Mouse (Mus musculus): ENCODE results near the gene Med26.
A peak's percentile ranks its signal among the peaks of the same experiment; 100 is the strongest.

The Med26 gene

GRCm38 (mm10) chr8:72547802-72548643 lies at the start of gene Med26:
Gene Med26, minus strand, starts transcription at chr8:72548270.
- peak; percentile 92 to 97 for DNase-seq (ENCODE audit: low spot score in 2 of 2)

GRCm38 (mm10) chr8:72590198-72590597 lies 42.1 kb upstream of the Med26 start:
- DNase-seq (ENCODE audit: low spot score in 2 of 2) = peak in 1 of 2 experiments; percentile 66

DNA sequence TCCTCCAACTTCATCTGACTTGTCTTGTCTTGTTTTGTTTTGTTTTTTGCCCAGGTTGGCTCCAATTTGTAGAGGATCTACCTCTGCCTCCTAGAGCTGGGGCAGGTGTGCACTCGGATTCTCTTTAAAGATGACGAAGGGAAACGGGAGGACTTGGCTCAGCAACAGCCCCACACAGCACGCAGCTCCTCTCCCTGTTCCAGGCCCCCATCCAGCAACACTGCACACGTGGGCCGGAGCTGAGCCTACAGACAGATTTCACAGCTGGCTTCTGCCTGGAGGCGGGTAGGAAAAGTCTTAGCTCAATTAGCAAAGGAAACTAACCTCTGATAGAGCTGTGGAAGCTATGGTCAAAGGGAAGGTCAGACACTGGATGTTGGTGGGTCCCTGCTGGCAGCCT lies 41.2 kb upstream of the Med26 start:
- no peak for DNase-seq (ENCODE audit: low spot score in 2 of 2)

- no peak for DNase-seq (ENCODE audit: low spot score in 2 of 2)
These were observed 40.8 kb upstream of the Med26 start for GRCm38 (mm10) chr8:72588865-72589264.

- DNase-seq (ENCODE audit: low spot score in 2 of 2) = no peak
These were observed 39.7 kb upstream of the Med26 start for GRCm38 (mm10) chr8:72587806-72588205.

- no peak for DNase-seq (ENCODE audit: low spot score in 2 of 2)
These were observed 36.3 kb upstream of the Med26 start for GRCm38 (mm10) chr8:72584390-72584789.

- peak; percentile 34 to 73 for DNase-seq (ENCODE audit: low spot score in 2 of 2)
These were observed 35.1 kb upstream of the Med26 start for GRCm38 (mm10) chr8:72583056-72583771.

DNA sequence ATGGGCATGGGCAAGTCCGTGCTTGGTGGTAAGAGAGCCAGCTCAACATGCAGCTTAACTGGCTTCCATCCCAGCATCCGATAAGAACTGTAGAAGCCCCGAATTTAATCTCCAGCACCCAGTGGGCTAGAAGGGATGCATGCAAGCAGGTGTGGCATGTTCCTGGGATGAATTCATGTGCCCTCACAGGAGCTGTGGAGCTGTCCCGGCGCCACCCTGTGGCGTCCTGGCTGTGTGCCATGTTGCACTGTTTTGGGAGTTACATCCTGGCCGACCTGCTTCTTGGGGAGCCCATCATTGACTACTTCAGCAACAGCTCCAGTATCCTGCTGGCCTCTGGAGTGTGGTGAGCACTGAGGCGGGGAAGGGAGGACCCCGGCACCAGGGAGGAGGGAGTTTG lies 31.3 kb upstream of the Med26 start:
- no peak for DNase-seq (ENCODE audit: low spot score in 2 of 2)

DNA sequence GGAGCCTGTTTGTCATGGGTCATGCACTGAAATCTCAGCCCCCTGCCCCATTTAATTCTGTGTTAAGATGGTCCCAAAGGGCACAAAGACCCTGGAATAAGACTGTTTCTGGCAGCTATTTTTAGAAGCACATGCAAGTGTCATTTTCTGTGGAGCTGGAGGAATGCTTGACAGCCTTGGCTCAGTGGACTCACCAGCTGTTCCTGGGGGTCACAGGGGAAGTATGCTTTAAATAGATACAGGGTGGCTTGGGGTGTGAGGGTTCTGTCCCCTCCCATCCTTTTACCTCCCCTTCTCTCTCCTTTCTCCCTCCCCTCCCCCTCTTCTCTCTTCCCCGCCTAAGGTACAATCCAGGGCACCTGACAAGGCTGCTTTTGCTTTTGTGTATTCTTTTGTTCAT lies 29.9 kb upstream of the Med26 start:
- DNase-seq (ENCODE audit: low spot score in 2 of 2) = no peak

DNA sequence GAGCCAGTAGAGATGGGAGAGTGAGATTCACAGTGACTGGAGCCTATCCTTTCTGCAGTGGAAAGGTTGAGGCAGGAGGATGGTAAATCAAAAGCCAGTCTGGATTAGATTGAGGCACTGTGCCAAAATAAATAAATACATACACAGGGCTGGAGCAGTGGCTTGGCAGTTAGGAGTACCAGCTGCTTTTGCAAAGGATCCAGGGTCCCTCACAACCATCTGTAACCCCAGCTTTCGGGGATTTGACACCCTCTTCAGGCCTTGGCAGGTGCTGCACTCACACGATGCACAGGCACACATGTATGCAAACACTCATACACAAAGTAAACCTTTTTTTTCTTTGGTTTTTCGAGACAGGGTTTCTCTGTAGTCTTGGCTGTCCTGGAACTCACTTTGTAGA lies 29.2 kb upstream of the Med26 start:
- DNase-seq (ENCODE audit: low spot score in 2 of 2) = no peak

GRCm38 (mm10) chr8:72575915-72576314 lies 27.8 kb upstream of the Med26 start:
- no peak for DNase-seq (ENCODE audit: low spot score in 2 of 2)

DNA sequence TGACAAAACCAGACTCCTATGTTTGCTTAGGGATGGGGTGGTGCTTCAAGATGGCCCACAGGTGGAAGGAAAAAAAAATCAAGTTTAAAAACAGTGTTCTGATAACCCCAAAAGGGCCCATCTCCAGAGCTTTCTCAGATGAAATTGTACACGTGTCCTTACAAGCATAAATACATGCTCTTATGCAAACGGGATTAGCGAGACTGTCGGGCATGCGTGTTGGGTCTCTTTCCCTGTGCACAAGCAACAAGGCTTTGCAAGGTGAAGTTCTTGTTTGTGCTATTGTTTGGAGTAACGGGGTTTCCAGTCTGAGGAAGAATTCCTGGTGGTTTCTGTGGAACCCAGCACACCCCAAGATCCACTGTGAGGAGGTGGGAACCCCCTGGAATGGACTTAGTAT lies 25.4 kb upstream of the Med26 start:
- no peak for DNase-seq (ENCODE audit: low spot score in 2 of 2)

DNA sequence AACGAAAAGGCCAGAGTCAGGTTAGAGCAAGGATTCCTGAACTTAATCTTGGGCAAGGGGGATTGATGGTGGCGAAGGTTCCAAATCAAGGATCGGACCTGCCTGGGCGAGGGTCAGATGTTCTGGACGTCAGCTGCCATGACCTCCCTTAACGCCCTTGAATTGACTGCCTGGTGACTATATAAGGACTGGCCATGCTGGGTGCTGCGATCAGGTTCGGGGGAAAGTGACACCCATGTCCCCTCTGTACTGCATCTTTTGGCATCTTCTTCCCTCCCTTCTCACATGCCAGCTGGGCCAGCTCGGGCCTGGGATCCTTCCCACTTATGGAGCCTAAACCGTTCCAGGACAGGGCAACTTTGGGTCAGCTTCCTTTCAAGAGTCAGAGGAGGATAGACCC lies 24.4 kb upstream of the Med26 start:
- DNase-seq (ENCODE audit: low spot score in 2 of 2) = no peak

GRCm38 (mm10) chr8:72571611-72572473 lies 23.8 kb upstream of the Med26 start, which contains the start of gene Tmem38a:
Gene Tmem38a, plus strand, starts transcription at chr8:72572055.
- peak; percentile 51 to 70 for DNase-seq (ENCODE audit: low spot score in 2 of 2)

DNA sequence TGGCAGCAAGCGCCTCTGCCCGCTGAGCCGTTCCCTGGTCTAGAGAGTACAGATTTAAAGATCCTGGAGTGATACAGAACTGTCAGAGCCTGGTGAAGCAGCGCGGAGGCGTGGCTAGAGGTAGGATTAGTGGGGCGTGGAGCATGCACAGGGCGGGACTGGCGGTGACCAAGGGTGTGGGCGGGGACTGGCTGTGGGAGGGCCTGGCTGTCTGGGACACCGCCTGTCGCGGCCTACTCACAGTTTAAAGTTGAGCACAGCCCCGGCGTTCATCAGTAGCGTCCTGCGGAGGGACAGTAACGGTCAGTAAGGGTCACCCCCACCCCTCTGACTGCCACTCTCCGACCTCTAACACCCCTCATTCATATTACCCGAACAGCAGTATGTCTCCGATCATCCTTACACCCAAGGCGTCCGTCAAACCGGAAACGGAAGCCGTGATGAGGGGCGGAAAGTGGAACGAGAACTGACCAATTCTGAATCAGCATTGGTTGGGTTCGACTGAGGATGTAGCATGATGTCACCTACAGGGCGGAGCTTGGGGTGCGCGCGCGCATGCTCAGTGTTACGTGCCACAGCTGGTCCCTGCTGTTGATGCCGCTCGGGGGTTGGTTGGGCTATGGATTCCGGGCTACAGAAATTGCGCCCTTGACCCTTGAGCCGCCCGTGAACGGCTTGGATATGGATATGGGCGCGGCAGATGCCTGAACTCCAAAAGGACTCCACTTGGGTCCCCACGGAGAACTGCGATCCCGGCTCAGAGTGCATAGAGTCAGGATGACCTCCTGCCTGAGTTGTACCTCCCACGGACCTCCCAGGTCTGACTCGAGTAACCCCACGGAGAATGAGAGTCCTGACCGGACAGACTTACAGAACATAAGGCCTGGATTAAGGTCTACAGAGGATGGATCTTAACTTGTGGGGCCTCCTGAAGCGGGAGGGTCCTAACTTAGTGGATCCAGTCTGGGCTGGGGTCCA lies 22.9 kb upstream of the Med26 start, which contains the start of gene Smim7:
TSS of gene Smim7 (minus strand) at position 456 of the 978 bp plus-strand sequence.
- DNase-seq (ENCODE audit: low spot score in 2 of 2) = peak; percentile 96 to 98

DNA sequence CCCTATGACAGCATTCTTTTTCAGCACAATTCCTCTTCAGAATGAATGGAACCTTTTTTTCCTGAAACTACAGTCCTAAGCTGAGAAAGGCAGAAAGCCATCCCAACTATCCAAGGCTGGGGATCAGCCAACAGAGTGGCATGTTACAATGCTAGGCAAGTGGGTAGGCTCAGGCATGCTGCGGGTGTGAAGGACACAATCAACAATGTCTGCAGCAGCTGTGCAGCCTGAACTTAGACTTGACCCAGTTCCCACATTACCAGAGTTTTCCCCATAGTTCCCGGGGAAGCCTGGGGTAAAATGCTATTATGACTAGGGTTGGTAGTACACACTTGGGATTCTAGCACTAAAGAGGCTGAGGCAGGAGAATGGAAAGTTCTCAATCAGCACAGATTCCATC lies 17.9 kb upstream of the Med26 start:
- DNase-seq (ENCODE audit: low spot score in 2 of 2) = no peak

DNA sequence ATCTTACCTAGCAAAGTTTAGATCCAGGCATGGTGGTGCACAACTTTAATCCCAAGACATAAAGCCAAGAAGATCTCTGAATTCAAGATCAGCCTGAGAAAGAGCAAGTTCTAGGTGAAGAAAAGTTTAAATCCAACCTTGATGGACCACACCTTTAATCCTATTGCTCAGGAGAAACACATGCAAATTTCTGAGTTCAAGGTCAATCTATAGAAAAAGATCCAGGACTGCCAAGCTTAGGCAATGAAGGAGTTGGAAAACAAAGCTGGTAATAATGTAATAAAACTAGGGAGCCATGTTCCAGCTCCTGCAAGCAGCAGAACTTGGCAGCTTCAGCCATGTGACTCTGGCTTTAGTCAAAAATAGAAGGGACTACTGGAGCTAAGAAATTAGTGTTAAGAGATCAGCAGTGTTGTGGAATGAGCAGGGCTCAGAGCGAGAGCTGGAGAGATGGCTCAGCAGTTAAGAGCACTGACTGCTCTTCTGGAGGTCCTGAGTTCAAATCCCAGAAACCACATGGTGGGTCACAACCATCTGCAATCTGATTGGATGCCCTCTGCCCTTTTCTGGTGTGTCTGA lies 13.1 kb upstream of the Med26 start:
- no peak for DNase-seq (ENCODE audit: low spot score in 2 of 2)

- no peak for DNase-seq (ENCODE audit: low spot score in 2 of 2)
These were observed 7.7 kb upstream of the Med26 start for GRCm38 (mm10) chr8:72555770-72556169.

DNA sequence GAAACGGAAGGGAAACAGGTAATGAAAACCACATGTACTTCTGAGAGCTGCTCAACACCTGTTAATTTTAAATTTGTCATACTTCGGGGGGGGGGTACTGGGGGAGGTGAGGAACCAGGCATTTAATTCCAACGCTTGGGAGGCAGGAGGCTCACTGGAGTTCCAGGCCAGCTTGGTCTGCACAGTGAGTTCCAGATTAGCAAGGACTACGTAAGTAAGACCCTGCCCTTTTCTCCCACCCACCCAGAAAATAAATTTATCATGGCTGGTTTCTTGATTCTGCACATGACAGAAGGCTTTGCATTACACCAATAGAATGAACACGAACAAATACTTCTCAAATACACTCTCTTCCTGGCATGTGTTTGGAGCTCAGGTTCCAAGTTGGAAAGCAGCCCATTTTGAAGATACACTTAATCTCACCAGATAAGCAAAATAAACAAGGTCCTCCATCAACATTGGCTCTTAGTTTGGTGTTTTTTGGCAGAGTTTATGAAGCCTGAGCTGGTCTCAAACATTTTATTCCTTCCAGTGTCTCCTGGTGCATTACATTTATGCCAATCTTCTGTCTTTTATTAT lies 1.3 kb upstream of the Med26 start:
- no peak for DNase-seq (ENCODE audit: low spot score in 2 of 2)
